Mouse (Mus musculus) heart, postnatal 0 days (tissue): ENCODE measurements at regions not wholly inside any gene's neighbourhood (a gene's known extent, or its start where the extent isn't known, plus 50 kb on each side); places are given as distances from the start of the nearest gene placed in this dataset.

Experiments used
- ATAC-seq: fragments of 200-750 bp; cut with Nextera tagmentation; 2 replicates; pipeline ENCODE4 v1.8.0; 2017; ENCODE audit warnings: low read depth, moderate number of reproducible peaks, moderate library complexity; ENCODE audit not compliant: insufficient read depth
- DNase-seq: peaks from one replicate; pipeline ENCODE4 v3.0.0-alpha.2; 2016; ENCODE audit warnings: low spot score
- H3K27ac ChIP-seq: fragments of 300-500 bp; sonication (generic); 2 replicates; pipeline ENCODE4 v1.5.1; 2014; ENCODE audit warnings: low read depth, mild to moderate bottlenecking
- H3K27me3 ChIP-seq: fragments of 300-500 bp; sonication (generic); 2 replicates; pipeline ENCODE4 v1.6.1; 2014; ENCODE audit warnings: low read length, mixed read lengths; ENCODE audit not compliant: control insufficient read depth, insufficient read depth
- H3K36me3 ChIP-seq: fragments of 300-500 bp; sonication (generic); replicated peaks from 2 replicates; pipeline ENCODE4 v1.6.1; 2014; ENCODE audit warnings: low read length, mixed read lengths; ENCODE audit not compliant: control insufficient read depth, insufficient read depth
- H3K4me1 ChIP-seq: fragments of 300-500 bp; sonication (generic); 2 replicates; pipeline ENCODE4 v1.6.1; 2014; ENCODE audit warnings: antibody characterized with exemption; ENCODE audit not compliant: control insufficient read depth, insufficient read depth
- H3K4me2 ChIP-seq: fragments of 300-500 bp; sonication (generic); 2 replicates; pipeline ENCODE4 v1.6.1; 2014; ENCODE audit warnings: low read depth, mild to moderate bottlenecking, low read length, moderate library complexity
- H3K4me3 ChIP-seq: fragments of 300-500 bp; sonication (generic); 2 replicates; pipeline ENCODE4 v1.5.1; 2014; ENCODE audit warnings: low read depth, low read length
- H3K9ac ChIP-seq: fragments of 300-500 bp; sonication (generic); replicated peaks from 2 replicates; pipeline ENCODE4 v1.6.1; 2014; ENCODE audit warnings: low read depth, low read length, mixed read lengths
- H3K9me3 ChIP-seq: fragments of 300-500 bp; sonication (generic); replicated peaks from 2 replicates; pipeline ENCODE4 v1.6.1; 2016; ENCODE audit warnings: low read length; ENCODE audit not compliant: control insufficient read depth
- CTCF ChIP-seq: IDR thresholded peaks from 2 replicates; pipeline ENCODE4 v1.5.1; 2016; ENCODE audit warnings: antibody characterized with exemption, control low read depth, low read depth
- EP300 ChIP-seq: IDR thresholded peaks from 2 replicates; pipeline ENCODE4 v1.6.1; 2016; ENCODE audit warnings: antibody characterized with exemption, low read depth
- WGBS: fragments of 180-500 bp; shearing (Covaris S2); extraction: QIAGEN DNeasy Blood & Tissue Kit; methylation state at CpG from one replicate; pipeline ENCODE4 v1.1.7; 2014; 5-methylcytosine and 5-hydroxymethylcytosine counted together

DNA sequence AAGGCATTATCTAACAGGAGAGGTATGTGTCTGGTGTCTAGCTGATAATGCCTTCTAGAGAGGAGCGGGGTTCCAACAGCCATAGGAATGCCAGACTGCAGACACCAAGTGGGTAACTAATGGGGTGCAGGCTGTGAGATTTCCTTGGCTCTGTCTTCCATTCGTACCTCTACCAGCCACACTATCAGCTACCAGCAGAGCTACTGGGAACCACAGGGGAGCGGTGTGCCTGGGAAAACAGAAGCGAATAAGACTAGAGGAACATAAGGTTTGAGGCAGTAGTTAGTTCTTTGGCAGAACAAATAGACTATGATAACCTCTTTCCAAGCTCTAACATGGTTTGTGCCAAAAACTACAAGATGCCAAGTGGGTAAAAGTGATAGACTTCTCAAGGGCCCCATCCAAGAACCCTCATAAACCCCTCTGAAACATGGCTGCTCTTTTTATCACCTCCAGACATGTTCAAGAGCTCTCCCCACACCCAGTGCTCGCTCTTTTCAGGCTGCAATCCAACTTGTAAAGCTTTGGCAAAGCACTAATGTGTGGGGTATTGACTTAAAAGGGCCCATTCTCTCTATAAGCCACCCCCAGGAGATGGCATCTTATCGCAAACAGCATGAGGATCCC, 126.3 kb upstream of the Cdc42ep3 start:
- Histone ChIP-seq H3K4me2 (no peak overlapping the region), H3K36me3 (no peaks in the 10 kb centered on the region), H3K27ac (no peak overlapping the region), H3K27me3 (no peaks in the 10 kb centered on the region), H3K4me1 (peaks cover 12% of the 10 kb centered on the region; the same call in 1 of the 2 replicates), H3K9ac (no peak overlapping the region), H3K9me3 (no peaks in the 10 kb centered on the region), H3K4me3 (no peak overlapping the region)
- WGBS: 58% methylated on average over 6 of the region's 6 CpGs
- ATAC-seq (0 out of 2 replicates have a peak, but pooled peaks have one; percentile 17), DNase-seq (no peak)
- TF ChIP-seq EP300: no peak
- no peak for TF ChIP-seq CTCF

DNA sequence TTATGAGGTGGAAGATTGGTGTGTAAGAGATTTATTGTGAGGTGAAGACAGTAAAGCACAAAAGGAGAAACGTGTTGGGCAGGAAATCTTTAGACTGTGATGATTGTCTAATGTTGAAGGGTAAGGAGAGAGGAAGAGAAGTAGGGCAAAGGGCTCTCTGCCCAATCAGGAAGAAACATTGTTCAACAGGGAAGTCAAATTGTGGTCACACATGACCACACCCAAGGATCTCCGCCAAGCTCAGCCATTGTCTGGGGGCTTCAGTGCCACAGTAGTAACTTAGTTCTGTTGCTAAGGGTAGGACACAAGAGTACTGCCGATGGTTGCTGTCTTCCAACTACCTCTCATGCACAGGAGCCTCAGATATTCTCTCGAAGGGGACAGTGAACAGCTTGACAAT, 127.0 kb upstream of the Cdc42ep3 start:
- Histone ChIP-seq H3K9me3 (no peaks in the 10 kb centered on the region), H3K4me3 (no peak overlapping the region), H3K4me1 (peaks cover 12% of the 10 kb centered on the region; the same call in 1 of the 2 replicates), H3K9ac (no peak overlapping the region), H3K4me2 (no peak overlapping the region), H3K36me3 (no peaks in the 10 kb centered on the region), H3K27me3 (no peaks in the 10 kb centered on the region), H3K27ac (no peak overlapping the region)
- 66% methylated on average over 4 of the region's 4 CpGs for WGBS
- no peak for DNase-seq
- TF ChIP-seq EP300: no peak
- ATAC-seq: no peak

DNA sequence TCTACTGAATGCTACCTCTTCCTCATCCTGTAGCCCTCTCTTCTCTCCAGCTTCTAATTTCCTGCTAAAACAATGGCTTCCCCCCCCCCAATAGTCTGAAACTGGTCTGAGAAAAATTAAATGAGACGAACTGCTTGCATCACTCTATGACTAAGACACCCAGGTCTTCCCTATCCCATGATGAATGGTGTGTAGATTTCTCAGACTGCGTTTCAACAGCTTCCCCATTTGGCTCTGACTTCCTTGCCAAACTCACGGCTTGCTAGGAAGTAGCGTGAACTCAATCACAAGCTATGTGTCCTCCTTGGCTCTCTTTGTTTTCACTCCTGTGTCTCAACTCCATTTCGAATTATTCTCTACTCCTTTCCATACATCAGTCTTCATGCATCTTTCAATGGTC, 126.4 kb upstream of the Rmdn2 start:
- 59% methylated on average over 5 of the region's 5 CpGs for WGBS
- H3K4me2 ChIP-seq: no peak overlapping the region
- no peak overlapping the region for H3K9ac ChIP-seq
- peaks cover 12% of the 10 kb centered on the region; the same call in 1 of the 2 replicates for H3K4me1 ChIP-seq
- no peak overlapping the region for H3K27ac ChIP-seq
- ATAC-seq (no peak), DNase-seq (no peak)
- no peak overlapping the region for H3K4me3 ChIP-seq
- H3K9me3 ChIP-seq: no peaks in the 10 kb centered on the region
- TF ChIP-seq EP300: no peak
- no peak for TF ChIP-seq CTCF
- H3K27me3 ChIP-seq: no peaks in the 10 kb centered on the region
- H3K36me3 ChIP-seq: no peaks in the 10 kb centered on the region

DNA sequence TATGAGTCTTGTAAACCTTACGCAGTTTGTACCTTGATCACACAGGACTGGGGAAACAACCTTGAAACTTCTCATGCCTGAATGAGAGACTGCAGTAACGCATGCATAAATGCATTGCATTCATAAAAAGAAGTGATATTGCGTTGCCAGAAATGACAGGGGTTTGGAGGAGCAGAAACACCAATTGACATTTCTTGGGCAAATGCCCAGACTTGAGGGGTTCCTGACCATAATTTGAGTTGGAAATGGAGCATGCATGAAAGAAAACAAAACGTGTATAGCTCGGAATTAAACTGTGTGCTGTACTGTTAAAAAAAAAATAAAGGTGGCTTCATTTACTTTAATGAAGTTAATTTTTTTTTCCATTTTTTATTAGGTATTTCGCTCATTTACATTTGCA, 122.4 kb upstream of the Rmdn2 start:
- Histone ChIP-seq H3K27me3 (no peaks in the 10 kb centered on the region), H3K27ac (no peak overlapping the region), H3K9ac (no peak overlapping the region), H3K4me2 (no peak overlapping the region), H3K4me3 (no peak overlapping the region), H3K4me1 (no peaks in the 10 kb centered on the region), H3K9me3 (no peaks in the 10 kb centered on the region), H3K36me3 (no peaks in the 10 kb centered on the region)
- TF ChIP-seq EP300 (no peak), CTCF (no peak)
- 76% methylated on average over 6 of the region's 6 CpGs for WGBS
- DNase-seq (no peak), ATAC-seq (no peak)

DNA sequence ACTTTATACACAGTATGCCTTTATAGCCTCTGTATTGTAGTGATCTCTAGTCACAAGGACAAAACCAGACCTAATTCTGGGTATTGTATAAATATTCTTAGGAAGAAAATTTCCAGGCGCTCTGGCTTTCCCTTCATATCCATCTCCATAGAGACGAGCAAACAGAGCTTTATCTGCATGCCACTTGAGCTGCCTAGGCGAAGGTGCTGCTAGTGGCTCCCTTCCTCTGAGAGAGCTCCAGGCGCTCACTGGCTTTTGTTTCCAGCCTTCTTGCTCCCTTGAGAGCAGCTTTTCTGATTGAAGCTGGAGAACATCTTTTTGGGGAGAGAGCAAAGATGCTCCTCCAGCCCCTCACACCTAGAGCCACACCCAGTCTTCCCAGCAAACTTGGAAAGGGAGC, 114.0 kb upstream of the Rmdn2 start:
- TF ChIP-seq EP300 (no peak), CTCF (no peak)
- peaks cover 8% of the 10 kb centered on the region; the same call in 1 of the 2 replicates for H3K4me1 ChIP-seq
- no peak overlapping the region for H3K4me2 ChIP-seq
- 0 out of 2 replicates have a peak, but pooled peaks cover 6% of the 10 kb centered on the region for H3K9me3 ChIP-seq
- no peak overlapping the region for H3K9ac ChIP-seq
- no peaks in the 10 kb centered on the region for H3K27me3 ChIP-seq
- 29% methylated on average over 4 of the region's 4 CpGs for WGBS
- no peak overlapping the region for H3K4me3 ChIP-seq
- H3K36me3 ChIP-seq: no peaks in the 10 kb centered on the region
- no peak overlapping the region for H3K27ac ChIP-seq
- peak; percentile 39; the same call in 1 of the 2 replicates for ATAC-seq
- peak; percentile 64 for DNase-seq

DNA sequence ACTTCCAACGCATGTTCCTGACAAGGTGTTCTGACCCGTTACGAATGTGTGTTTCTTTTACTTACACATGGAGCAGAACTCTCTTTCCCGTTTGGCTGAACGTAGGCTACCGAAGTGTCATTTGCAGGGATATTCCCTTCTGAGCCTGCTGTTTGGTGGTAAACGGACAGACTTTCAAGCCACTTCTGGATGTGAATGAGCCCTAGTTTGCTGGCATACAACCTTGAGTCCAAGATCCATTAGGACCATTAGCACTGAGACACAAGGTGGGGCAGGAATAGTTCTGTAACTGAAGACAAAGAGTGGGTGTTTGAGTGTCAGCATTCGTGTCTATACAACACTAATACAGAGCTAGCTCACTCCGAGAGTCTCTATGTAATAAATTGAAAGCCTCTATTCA, 113.3 kb upstream of the Rmdn2 start:
- no peak overlapping the region for H3K4me3 ChIP-seq
- 89% methylated on average over 9 of the region's 9 CpGs for WGBS
- ATAC-seq (no peak), DNase-seq (no peak)
- H3K9ac ChIP-seq: no peak overlapping the region
- H3K27me3 ChIP-seq: no peaks in the 10 kb centered on the region
- H3K36me3 ChIP-seq: no peaks in the 10 kb centered on the region
- no peak overlapping the region for H3K27ac ChIP-seq
- TF ChIP-seq EP300 (no peak), CTCF (no peak)
- H3K4me2 ChIP-seq: no peak overlapping the region
- H3K9me3 ChIP-seq: 0 out of 2 replicates have a peak, but pooled peaks cover 6% of the 10 kb centered on the region
- peaks cover 8% of the 10 kb centered on the region; the same call in 1 of the 2 replicates for H3K4me1 ChIP-seq
